Mouse (Mus musculus) adrenal gland (tissue): ENCODE results near the gene Pter.

Experiments
- intact Hi-C: fragments of 180-260 bp; cut with DNase I; formaldehyde crosslinking; loops from one replicate; pipeline ENCODE4 v1.15.1; 2025

Gene Pter

GRCm38 (mm10) chr2:13008433-13008832 is 84.6 kb downstream of the Pter start:
- intact Hi-C loops, result no loop called here

- intact Hi-C loops, result no loop called here
Measured at GRCm38 (mm10) chr2:13009261-13009972, 85.6 kb downstream of the Pter start.

- intact Hi-C loops, result loop anchor here (10.0 kb wide), 1 partner anchor 305 kb away; no protein-coding TSS in a partner anchor
Measured at GRCm38 (mm10) chr2:13010030-13010459, 86.2 kb downstream of the Pter start.

GRCm38 (mm10) chr2:13010460-13011341 is 86.9 kb downstream of the Pter start:
- intact Hi-C loops, result loop anchor here (10.0 kb wide), 1 partner anchor 306 kb away; no protein-coding TSS in a partner anchor

GRCm38 (mm10) chr2:13011472-13011871 is 87.6 kb downstream of the Pter start, which contains the start of gene C1ql3:
TSS of gene C1ql3 (minus strand) at chr2:13011806.
- intact Hi-C loops, result loop anchor here (10.0 kb wide), 1 partner anchor 307 kb away; no protein-coding TSS in a partner anchor

GRCm38 (mm10) chr2:13011973-13012372 is 88.1 kb downstream of the Pter start:
- intact Hi-C loops, result loop anchor here (10.0 kb wide), 1 partner anchor 307 kb away; no protein-coding TSS in a partner anchor

- intact Hi-C loops, result loop anchor here (10.0 kb wide), 1 partner anchor 314 kb away; no protein-coding TSS in a partner anchor
Measured at GRCm38 (mm10) chr2:13018382-13018781, 94.5 kb downstream of the Pter start.

- intact Hi-C loops, result loop anchor here (10.0 kb wide), 1 partner anchor 314 kb away; no protein-coding TSS in a partner anchor
Measured at GRCm38 (mm10) chr2:13018861-13019260, 95.0 kb downstream of the Pter start.

GRCm38 (mm10) chr2:13038772-13039171 is 114.9 kb downstream of the Pter start:
- intact Hi-C loops, result no loop called here

- intact Hi-C loops, result no loop called here
Measured at GRCm38 (mm10) chr2:13039785-13040184, 115.9 kb downstream of the Pter start.

GRCm38 (mm10) chr2:13044555-13044954 is 120.7 kb downstream of the Pter start:
- intact Hi-C loops, result no loop called here

- intact Hi-C loops, result no loop called here
Measured at GRCm38 (mm10) chr2:13048649-13049048, 124.8 kb downstream of the Pter start.
